Mouse (Mus musculus) lung, adult 2 months (tissue): ENCODE data around the gene Gm37240.

ENCODE experiments used
- CTCF ChIP-seq: fragments of 200-500 bp; IDR thresholded peaks from 2 replicates; pipeline ENCODE4 v1.5.1; 2011; ENCODE audit warnings: mild to moderate bottlenecking, low read length, control low read depth; ENCODE audit not compliant: insufficient read depth
- POLR2A ChIP-seq: fragments of 200-500 bp; IDR thresholded peaks from 2 replicates; pipeline ENCODE4 v1.6.1; 2011; ENCODE audit warnings: low read depth, mild to moderate bottlenecking, control low read depth, low read length, borderline replicate concordance; ENCODE audit errors: extremely low read depth

- TF ChIP-seq CTCF (no peak), POLR2A (no peak)
Measured at GRCm38 (mm10) chr3:84516163-84516562, 1371.2 kb downstream of the Gm37240 start.
